Mouse (Mus musculus) spleen, adult 2 months (tissue): ENCODE results near the gene Dytn. TPM values are rescaled to one million over a fixed set of nuclear protein-coding genes. Genes with fewer than 3 reads are reported as not detected.

Experiments used
- DNase-seq, 2 experiments: peaks; one replicate each; pipeline versions ENCODE4 v3.0.0 to v3.0.0-alpha.2; 2012 to 2021; ENCODE audit warnings: low spot score in 2 of 2, low read depth in 1 of 2
- H3K27ac ChIP-seq: fragments of 200-500 bp; 2 replicates; pipeline ENCODE4 v1.5.1; 2012; ENCODE audit warnings: low read length, inconsistent platforms; ENCODE audit not compliant: insufficient read depth
- H3K27me3 ChIP-seq: fragments of 200-500 bp; 2 replicates; pipeline ENCODE4 v1.6.1; 2012; ENCODE audit warnings: mild to moderate bottlenecking, moderate library complexity, low read length, inconsistent platforms; ENCODE audit not compliant: control insufficient read depth, insufficient read depth
- H3K36me3 ChIP-seq: fragments of 200-500 bp; 2 replicates; pipeline ENCODE4 v1.6.1; 2012; ENCODE audit warnings: mild to moderate bottlenecking, low read length, inconsistent platforms; ENCODE audit not compliant: control insufficient read depth, insufficient read depth
- H3K4me1 ChIP-seq: fragments of 200-500 bp; 2 replicates; pipeline ENCODE4 v1.6.1; 2011; ENCODE audit warnings: inconsistent platforms; ENCODE audit not compliant: control insufficient read depth, insufficient read depth, insufficient read length
- H3K4me3 ChIP-seq: fragments of 200-500 bp; 2 replicates; pipeline ENCODE4 v1.5.1; 2011; ENCODE audit warnings: mild to moderate bottlenecking, inconsistent platforms; ENCODE audit not compliant: insufficient read depth, insufficient read length; ENCODE audit errors: extremely low read depth
- CTCF ChIP-seq: fragments of 200-500 bp; IDR thresholded peaks from 2 replicates; pipeline ENCODE4 v1.5.1; 2011; ENCODE audit warnings: mild to moderate bottlenecking, inconsistent platforms; ENCODE audit not compliant: insufficient read depth, insufficient read length, insufficient replicate concordance; ENCODE audit errors: extremely low read depth
- POLR2A ChIP-seq: fragments of 200-500 bp; IDR thresholded peaks from 2 replicates; pipeline ENCODE4 v1.6.1; 2011; ENCODE audit warnings: low read depth, low read length, inconsistent platforms
- WGBS: fragments of 180-500 bp; shearing (Covaris S2); methylation state at CpG from one replicate; pipeline ENCODE4 v1.1.7; 2018; 5-methylcytosine and 5-hydroxymethylcytosine counted together
- polyA plus RNA-seq: library from polyadenylated mRNA; depleted of rRNA; stranded (reverse); fragments of >200 nt; gene quantifications from 2 replicates; pipeline ENCODE4 v1.2.3, GENCODE M21; 2012; rRNA removed

Gene Dytn
- polyA plus RNA-seq, result not detected in 2 replicates

GRCm38 (mm10) chr1:63686827-63687226 is at the start of gene Dytn:
Gene Dytn (minus strand): TSS chr1:63686927.
- no peaks in the 10 kb centered on the region for H3K36me3 ChIP-seq
- no peak for DNase-seq
- no peaks in the 10 kb centered on the region for H3K27me3 ChIP-seq
- no peak within 1 kb of the TSS for H3K4me3 ChIP-seq
- no peaks in the 10 kb centered on the region for H3K4me1 ChIP-seq
- H3K27ac ChIP-seq, result no peak within 1 kb of the TSS
- TF ChIP-seq CTCF, result no peak
- no peak for TF ChIP-seq POLR2A
- whole genome bisulfite sequencing, result 86% methylated on average over 4 of the region's 4 CpGs

DNA sequence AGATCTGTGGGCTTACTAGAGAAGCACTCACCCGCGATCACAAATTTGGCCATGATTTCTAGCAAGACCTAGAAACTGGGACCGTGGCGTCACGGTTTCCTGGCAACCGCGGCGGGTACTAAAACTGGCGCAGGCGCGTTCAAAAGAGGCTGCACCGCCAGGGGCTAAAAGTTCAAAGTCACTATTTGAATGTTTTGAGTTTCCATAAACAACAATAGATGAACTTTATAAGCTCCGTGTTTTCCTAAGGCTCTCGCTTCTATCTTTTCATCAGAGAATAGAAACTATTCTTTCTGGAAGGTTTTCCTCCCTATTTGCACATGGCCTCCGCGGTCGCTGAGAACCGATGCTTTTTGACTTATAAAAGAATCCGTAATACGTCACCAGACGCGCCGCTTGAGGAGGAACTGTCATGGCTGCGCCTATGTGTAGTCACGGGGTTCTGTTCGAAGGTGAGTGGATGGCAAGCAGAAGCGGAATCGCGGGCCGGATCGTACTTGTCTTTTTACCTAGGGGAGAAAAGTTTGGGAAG is 43.6 kb upstream of the Dytn start, which contains the start of the genes Mdh1b and Fastkd2:
TSS of gene Mdh1b (minus strand) at position 79 of the 532 bp plus-strand sequence.
TSS of gene Fastkd2 (plus strand) at position 375 of the 532 bp plus-strand sequence.
- DNase-seq, result peak; percentile 79 to 86
- under 1% methylated on average over 31 of the region's 31 CpGs for WGBS
- no peak within 1 kb of the TSS for H3K27ac ChIP-seq
- peak within 1 kb of the TSS; percentile 83 for H3K4me3 ChIP-seq
- no peaks in the 10 kb centered on the region for H3K27me3 ChIP-seq
- no peaks in the 10 kb centered on the region for H3K36me3 ChIP-seq
- TF ChIP-seq CTCF (no peak), POLR2A (no peak)
- no peaks in the 10 kb centered on the region; the same call in 1 of the 2 replicates for H3K4me1 ChIP-seq

- H3K4me1 ChIP-seq, result no peaks in the 10 kb centered on the region; the same call in 1 of the 2 replicates
- no peak for TF ChIP-seq POLR2A
- TF ChIP-seq CTCF, result no peak
- DNase-seq, result no peak
- H3K36me3 ChIP-seq, result no peaks in the 10 kb centered on the region
- H3K4me3 ChIP-seq, result peak overlapping the region; percentile 83; the same call in 1 of the 2 replicates
- no peak overlapping the region for H3K27ac ChIP-seq
- 79% methylated on average over 8 of the region's 8 CpGs for WGBS
- no peaks in the 10 kb centered on the region for H3K27me3 ChIP-seq
Observed at GRCm38 (mm10) chr1:63729796-63730195, 43.1 kb upstream of the Dytn start.

- TF ChIP-seq POLR2A (no peak), CTCF (no peak)
- Histone ChIP-seq H3K27ac (no peak overlapping the region), H3K27me3 (no peaks in the 10 kb centered on the region), H3K36me3 (no peaks in the 10 kb centered on the region), H3K4me1 (no peaks in the 10 kb centered on the region), H3K4me3 (no peak overlapping the region)
- no peak for DNase-seq
- WGBS, result 82% methylated on average over 7 of the region's 7 CpGs
Observed at GRCm38 (mm10) chr1:63720161-63720560, 33.4 kb upstream of the Dytn start.

- Histone ChIP-seq H3K4me3 (no peak overlapping the region), H3K27me3 (no peaks in the 10 kb centered on the region), H3K4me1 (no peaks in the 10 kb centered on the region), H3K36me3 (no peaks in the 10 kb centered on the region), H3K27ac (no peak overlapping the region)
- WGBS, result 73% methylated on average over 3 of the region's 3 CpGs
- no peak for DNase-seq
- TF ChIP-seq CTCF (no peak), POLR2A (no peak)
Observed at GRCm38 (mm10) chr1:63708876-63709275, 22.1 kb upstream of the Dytn start.

DNA sequence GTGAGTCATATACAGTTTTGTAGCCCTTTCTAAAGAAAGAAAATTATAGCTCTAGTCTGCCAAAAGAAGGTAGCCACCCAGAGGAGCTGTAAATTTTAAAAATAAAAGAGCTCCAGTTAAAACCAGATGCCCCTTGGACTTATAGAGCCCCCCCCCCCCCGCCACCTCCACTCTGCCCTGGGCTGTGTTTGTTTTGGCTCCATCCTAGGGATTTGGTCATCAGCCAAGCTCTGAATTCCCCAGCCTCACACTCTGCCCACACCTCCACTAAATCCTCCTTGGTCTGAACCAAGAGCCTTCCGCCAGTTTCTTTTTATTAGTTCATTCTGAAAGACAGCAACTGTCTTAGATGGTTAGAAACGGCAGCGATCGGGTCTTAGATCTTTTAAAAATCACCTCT is 19.0 kb upstream of the Dytn start:
- no peak overlapping the region for H3K27ac ChIP-seq
- no peak overlapping the region for H3K4me3 ChIP-seq
- H3K36me3 ChIP-seq, result no peaks in the 10 kb centered on the region
- no peaks in the 10 kb centered on the region for H3K4me1 ChIP-seq
- 89% methylated on average over 5 of the region's 5 CpGs for WGBS
- TF ChIP-seq CTCF (no peak), POLR2A (no peak)
- no peaks in the 10 kb centered on the region for H3K27me3 ChIP-seq
- DNase-seq, result no peak

DNA sequence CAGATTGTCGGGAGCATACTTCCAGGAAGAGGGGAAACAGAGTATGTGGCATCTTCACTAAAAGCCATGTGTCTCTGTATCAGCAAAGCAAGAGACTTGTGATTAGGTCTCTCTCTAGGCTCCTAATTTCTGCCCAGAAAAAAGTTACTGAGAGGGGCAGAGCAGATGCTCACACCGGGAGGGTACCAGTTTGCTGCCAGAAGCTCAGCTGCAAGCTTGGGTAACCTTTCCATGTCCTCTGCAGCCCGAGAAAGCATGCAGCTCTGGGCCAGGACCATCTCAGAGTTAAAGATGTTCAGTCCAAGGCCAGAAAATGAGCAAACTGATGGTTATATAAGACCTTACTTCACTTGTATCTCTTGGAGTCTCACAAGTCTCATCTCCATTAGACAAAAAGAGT is 10.1 kb upstream of the Dytn start:
- no peak for DNase-seq
- no peak for TF ChIP-seq CTCF
- TF ChIP-seq POLR2A, result no peak

More for the DNA sequence above, 10.1 kb upstream of the Dytn start:
- no peak overlapping the region for H3K4me3 ChIP-seq
- H3K27me3 ChIP-seq, result no peaks in the 10 kb centered on the region
- H3K4me1 ChIP-seq, result no peaks in the 10 kb centered on the region
- no peak overlapping the region for H3K27ac ChIP-seq
- 75% methylated on average over 3 of the region's 3 CpGs for WGBS
- no peaks in the 10 kb centered on the region for H3K36me3 ChIP-seq
